Mouse (Mus musculus): ENCODE data around the gene Rfx2.

DNA sequence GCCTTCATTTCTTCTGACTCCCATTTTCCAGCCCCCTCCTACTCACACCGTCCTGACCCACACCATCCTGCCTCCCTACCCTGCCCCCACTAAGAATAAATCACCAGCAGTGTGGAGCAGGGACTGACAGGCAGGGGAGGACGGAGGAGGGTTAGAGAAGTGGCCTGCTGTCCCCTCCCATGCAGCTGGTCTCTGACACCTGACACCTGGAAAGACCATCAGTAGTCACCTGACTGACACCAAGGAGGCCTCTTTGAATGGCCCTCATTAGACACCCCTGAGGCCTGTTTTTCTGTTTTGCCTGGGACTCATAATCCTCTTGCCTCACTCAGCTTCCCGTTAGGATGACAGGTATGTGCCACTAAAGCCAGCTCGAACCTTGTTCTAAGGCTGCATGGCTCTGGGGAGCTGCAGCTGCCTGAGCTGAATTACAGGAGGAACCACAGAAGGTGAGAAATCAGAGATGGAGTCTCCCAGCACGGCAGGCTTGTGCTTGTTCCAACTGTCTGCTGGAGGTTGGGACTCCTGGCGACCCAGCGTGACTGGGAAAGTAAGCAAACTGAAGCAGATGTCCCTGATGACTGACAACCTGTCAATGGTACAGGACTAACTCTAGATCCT is 103.7 kb downstream of the Rfx2 start:
- no peak for TF ChIP-seq CTCF (IDR thresholded peaks at IDR 0.05)
- no peak for TF ChIP-seq EP300 (IDR thresholded peaks at IDR 0.05)
